Mouse (Mus musculus): ENCODE measurements around the gene Btg1.

Gene Btg1

DNA sequence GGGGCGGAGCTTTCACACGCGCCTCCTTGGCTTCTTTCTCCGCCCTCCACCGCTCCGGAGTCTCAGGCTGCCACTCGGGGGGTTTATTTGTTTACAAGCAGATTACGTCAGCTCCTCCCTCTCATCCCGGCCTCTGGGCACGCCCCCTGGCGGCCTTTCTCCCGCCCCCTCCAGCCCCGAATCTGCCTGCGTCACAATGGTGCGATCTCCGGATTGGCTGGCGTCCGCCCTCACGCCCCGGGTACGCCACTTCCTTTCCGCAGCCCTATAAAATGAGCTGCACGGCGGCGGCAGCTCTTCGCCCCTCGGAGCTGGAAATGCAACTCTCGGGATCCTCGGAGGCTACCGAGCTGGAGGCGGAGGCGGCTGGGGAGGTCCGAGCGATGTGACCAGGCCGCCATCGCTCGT, at the start of gene Btg1:
Gene Btg1, plus strand, starts transcription at position 298 of the 408 bp plus-strand sequence.
- DNase-seq (ENCODE audit: low read depth, low spot score) = peak; percentile 97

GRCm38 (mm10) chr10:96569469-96569868, 47.3 kb upstream of the Btg1 start:
- DNase-seq (ENCODE audit: low read depth, low spot score) = no peak

DNA sequence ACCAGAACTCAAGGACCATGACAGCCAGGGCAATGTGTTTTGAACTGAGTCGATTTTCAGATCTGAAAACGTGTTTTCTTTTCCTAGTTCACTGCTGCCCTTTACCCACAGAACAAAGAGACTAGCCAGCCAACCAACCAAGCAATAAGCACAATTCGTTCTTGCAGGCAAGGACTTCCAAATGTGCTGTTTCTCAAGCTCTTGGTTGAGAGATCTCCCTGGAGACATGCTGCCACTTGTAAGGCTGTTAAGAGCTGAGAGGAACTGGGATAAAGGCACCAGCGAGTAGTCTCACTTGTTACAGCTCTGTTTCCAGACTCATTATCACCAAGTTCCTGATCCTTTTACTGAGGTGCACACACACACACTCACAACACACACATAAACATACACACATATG, 45.6 kb upstream of the Btg1 start:
- no peak for DNase-seq (ENCODE audit: low read depth, low spot score)

- DNase-seq (ENCODE audit: low read depth, low spot score) = no peak
Measured at GRCm38 (mm10) chr10:96574786-96575185, 42.0 kb upstream of the Btg1 start.

DNA sequence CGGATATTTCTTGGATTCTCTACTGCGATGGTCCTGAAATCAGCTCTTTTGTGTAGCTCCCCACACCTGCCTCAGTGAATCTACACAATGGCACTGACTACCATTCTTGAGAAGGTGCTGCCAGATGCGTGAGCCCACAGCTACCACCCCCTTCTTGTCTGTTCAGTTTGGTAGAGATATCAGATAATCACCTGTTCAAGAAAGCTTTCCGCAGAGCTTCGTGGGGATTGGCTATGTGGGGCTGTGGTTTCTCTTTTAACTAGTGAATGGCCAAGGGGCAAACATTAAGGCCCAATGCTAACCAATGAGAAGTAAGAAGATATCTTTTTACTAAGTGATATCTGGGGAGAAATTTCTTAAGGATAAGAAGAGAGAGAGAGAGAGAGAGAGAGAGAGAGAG, 41.5 kb upstream of the Btg1 start:
- DNase-seq (ENCODE audit: low read depth, low spot score) = no peak

- DNase-seq (ENCODE audit: low read depth, low spot score) = no peak
Measured at GRCm38 (mm10) chr10:96578924-96579323, 37.9 kb upstream of the Btg1 start.

DNA sequence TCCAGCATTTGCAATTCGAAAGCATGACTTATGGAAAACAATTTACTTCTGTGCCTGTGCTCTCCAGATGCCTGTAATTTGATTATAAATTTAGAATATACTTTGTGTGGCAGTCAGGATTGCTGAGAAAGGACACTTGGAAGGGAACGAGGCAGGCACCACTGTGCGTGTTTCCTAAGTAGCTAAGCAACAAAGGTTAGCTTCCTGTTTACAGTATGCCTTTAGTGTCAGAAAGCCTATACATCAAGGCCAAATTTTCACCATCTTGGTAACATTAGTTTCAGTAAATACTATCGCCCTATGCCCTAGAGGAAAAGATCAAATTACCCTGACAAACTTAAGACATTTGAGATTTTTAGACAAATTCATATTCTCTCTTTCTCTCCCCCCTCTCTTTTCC, 37.4 kb upstream of the Btg1 start:
- DNase-seq (ENCODE audit: low read depth, low spot score) = no peak

- no peak for DNase-seq (ENCODE audit: low read depth, low spot score)
Measured at GRCm38 (mm10) chr10:96580246-96580645, 36.6 kb upstream of the Btg1 start.

DNA sequence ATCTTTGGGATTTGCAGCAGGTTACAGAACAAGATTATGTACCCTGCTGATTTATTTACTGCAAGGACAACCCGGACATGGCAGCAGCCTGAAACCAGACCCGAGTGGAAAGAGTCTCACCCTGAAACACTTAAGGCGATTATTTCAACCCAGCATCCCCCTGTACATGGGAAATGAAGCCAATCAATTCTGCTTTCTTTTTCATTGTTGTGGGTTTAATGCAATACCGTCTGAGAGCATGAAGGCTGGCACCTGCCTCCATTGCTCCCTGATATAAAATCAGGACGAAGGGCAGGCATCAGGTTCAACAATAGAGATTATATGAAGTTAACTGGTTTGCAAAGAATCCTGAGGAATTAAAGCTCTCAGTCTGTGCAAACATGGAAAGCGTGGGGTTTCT, 35.6 kb upstream of the Btg1 start:
- no peak for DNase-seq (ENCODE audit: low read depth, low spot score)

- DNase-seq (ENCODE audit: low read depth, low spot score) = no peak
Measured at GRCm38 (mm10) chr10:96586191-96586880, 30.5 kb upstream of the Btg1 start.

DNA sequence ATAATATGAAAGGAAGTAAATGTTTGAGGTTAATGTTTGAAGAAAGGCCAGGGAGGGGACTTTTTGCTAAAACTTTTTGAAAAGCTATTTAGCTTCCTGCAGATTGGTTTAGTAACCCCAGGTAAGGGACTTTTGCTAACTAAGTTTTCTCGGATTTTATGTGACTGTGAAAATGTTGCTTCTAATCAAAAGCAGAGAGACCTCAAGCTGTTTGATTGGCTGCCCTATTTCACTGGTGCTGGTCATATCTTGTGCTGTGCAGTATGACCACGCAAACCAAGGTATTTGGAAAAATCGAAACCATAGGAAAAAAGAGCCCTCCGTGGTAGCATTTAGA, 30.0 kb upstream of the Btg1 start:
- DNase-seq (ENCODE audit: low read depth, low spot score) = no peak

DNA sequence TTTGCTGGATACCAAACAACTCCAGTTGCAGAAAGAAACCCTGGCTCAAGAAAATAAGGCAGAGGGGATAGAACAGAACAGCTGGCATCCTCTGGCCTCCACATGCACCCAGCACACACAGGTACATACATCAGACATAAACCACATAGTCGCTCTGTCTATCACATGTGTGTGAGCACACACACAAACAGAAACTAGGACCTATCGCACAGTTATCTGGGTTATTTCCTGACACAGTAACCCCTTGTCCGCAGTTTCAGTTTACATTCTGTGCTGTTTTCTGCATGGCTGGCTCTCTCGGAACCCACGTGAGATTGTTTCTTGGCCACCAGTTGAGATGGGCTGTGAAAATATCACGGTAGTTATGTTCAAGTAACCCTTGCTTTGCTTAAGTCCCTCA, 28.6 kb upstream of the Btg1 start:
- DNase-seq (ENCODE audit: low read depth, low spot score) = no peak

DNA sequence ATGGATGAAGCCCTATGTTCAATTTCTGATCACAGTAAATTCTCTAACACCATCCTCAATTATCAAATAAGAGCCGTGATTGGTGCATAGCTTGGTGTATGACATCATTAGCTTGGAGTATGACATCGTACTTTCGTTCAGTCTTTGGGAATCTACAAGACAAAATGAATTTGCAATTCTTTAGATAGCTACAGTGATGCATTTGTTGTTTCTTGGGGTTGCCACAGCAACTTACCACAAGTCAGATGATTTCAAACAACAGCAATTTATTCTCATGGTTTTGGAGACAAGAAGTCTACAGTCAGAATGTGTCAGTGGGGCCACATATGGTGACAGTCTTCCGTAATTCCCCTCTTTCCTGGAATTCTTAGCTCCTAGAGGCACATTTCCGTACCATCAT, 27.0 kb upstream of the Btg1 start:
- DNase-seq (ENCODE audit: low read depth, low spot score) = peak; percentile 16

- DNase-seq (ENCODE audit: low read depth, low spot score) = no peak
Measured at GRCm38 (mm10) chr10:96592089-96592488, 24.7 kb upstream of the Btg1 start.

- no peak for DNase-seq (ENCODE audit: low read depth, low spot score)
Measured at GRCm38 (mm10) chr10:96595435-96596132, 21.2 kb upstream of the Btg1 start.

DNA sequence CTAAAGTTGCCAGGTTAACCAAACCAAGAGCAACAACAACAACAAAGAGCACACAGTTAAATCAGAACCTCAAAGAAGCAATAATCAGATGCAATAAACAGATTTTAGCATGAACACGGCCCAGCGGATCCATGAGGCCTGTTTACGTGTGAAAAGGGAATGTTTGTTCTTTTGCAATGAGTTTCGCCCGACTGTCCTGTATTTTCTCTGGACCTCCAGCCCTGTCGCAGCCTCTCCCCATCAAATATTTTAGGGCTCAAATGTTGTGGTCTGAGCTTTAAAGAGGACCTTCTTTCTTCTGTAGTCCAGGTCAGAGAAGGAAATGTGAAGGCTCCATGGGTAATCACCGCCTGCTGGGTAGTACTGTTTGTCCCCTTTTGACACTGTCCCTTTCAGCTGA, 20.4 kb upstream of the Btg1 start:
- no peak for DNase-seq (ENCODE audit: low read depth, low spot score)

- no peak for DNase-seq (ENCODE audit: low read depth, low spot score)
Measured at GRCm38 (mm10) chr10:96599641-96600040, 17.2 kb upstream of the Btg1 start.

GRCm38 (mm10) chr10:96601670-96602069, 15.1 kb upstream of the Btg1 start:
- DNase-seq (ENCODE audit: low read depth, low spot score) = no peak

DNA sequence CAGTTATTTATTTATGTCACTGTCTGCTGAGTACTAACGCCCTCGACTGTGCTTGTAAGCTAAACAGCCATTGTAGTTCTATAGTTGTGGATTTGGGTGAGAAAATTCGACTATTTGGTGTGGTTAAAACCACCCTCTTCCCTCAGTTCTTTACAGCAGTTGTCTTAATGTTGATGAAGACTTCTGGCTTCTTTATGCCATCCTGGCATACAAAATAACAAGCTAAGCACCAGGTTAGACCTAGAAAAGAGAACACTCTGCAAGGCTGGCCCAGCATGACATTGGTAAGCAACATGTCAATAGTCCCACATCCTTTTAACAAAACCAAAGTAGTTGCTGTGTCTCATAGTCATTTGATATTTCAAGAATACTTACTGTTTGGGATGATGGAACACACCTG, 14.5 kb upstream of the Btg1 start:
- DNase-seq (ENCODE audit: low read depth, low spot score) = no peak

GRCm38 (mm10) chr10:96605168-96605567, 11.6 kb upstream of the Btg1 start:
- DNase-seq (ENCODE audit: low read depth, low spot score) = no peak

DNA sequence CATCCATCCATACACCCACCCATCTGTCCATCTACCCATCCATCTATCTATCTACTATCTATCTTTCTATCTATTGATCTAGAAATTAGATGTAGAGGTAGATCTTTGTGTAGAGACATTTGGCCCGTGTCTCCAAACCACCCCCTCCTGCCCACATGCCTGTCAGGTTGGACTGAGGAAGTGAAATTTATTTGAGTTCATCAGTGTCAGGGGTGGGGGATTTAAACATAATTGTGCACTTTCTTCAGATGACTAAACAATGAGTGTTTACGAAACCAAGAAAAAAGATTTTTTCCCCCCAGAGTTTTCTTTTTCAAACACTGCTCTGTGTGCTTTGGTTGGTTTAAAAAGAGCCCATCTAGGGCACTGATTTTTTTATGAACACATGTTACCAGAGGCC, 10.9 kb upstream of the Btg1 start:
- no peak for DNase-seq (ENCODE audit: low read depth, low spot score)

GRCm38 (mm10) chr10:96607617-96608185, 9.1 kb upstream of the Btg1 start:
- no peak for DNase-seq (ENCODE audit: low read depth, low spot score)

All from 3T3-L1 (cell line).